Mouse (Mus musculus) stomach, embryonic 15.5 days (tissue): ENCODE measurements around the gene R3hdm2. TPM values are rescaled to one million over a fixed set of nuclear protein-coding genes. Genes with fewer than 3 reads are reported as not detected.
A peak's percentile ranks its signal among the peaks of the same experiment; 100 is the strongest.

Source experiments
- ATAC-seq: fragments of 200-750 bp; cut with Nextera tagmentation; 2 replicates; pipeline ENCODE4 v1.8.0; 2017; ENCODE audit warnings: low read depth, moderate number of reproducible peaks, moderate TSS enrichment; ENCODE audit not compliant: insufficient read depth, low FRiP score
- H3K27ac ChIP-seq: fragments of 300-500 bp; sonication (generic); 2 replicates; pipeline ENCODE4 v1.5.1; 2015; ENCODE audit warnings: mild to moderate bottlenecking, inconsistent platforms
- H3K27me3 ChIP-seq: fragments of 300-500 bp; sonication (generic); replicated peaks from 2 replicates; pipeline ENCODE4 v1.6.1; 2015; ENCODE audit warnings: inconsistent platforms
- H3K36me3 ChIP-seq: fragments of 300-500 bp; sonication (generic); 2 replicates; pipeline ENCODE4 v1.6.1; 2015; ENCODE audit warnings: inconsistent platforms
- H3K4me1 ChIP-seq: fragments of 300-500 bp; sonication (generic); 2 replicates; pipeline ENCODE4 v1.6.1; 2015; ENCODE audit warnings: inconsistent platforms
- H3K4me2 ChIP-seq: fragments of 300-500 bp; sonication (generic); 2 replicates; pipeline ENCODE4 v1.6.1; 2015; ENCODE audit warnings: mild to moderate bottlenecking, inconsistent platforms
- H3K4me3 ChIP-seq: fragments of 300-500 bp; sonication (generic); replicated peaks from 2 replicates; pipeline ENCODE4 v1.5.1; 2015; ENCODE audit warnings: inconsistent platforms
- H3K9ac ChIP-seq: fragments of 300-500 bp; sonication (generic); 2 replicates; pipeline ENCODE4 v1.6.1; 2015; ENCODE audit warnings: inconsistent platforms
- H3K9me3 ChIP-seq: fragments of 300-500 bp; sonication (generic); 2 replicates; pipeline ENCODE4 v1.6.1; 2016; ENCODE audit warnings: inconsistent platforms
- WGBS: fragments of 180-500 bp; shearing (Covaris S2); methylation state at CpG from one replicate; pipeline ENCODE4 v1.1.7; 2015; 5-methylcytosine and 5-hydroxymethylcytosine counted together
- polyA plus RNA-seq: library from polyadenylated mRNA; unstranded; fragments of >200 nt; fragmentation: Nextera tagmentation; extraction: Ambion mirVana; gene quantifications from 2 replicates; pipeline ENCODE4 v1.2.1, GENCODE M21; 2015

Gene R3hdm2
- polyA plus RNA-seq, 1 experiment from 2014 or later, result 26.5 TPM

GRCm38 (mm10) chr10:127509051-127509836 lies 129.1 kb downstream of the R3hdm2 start:
- Histone ChIP-seq H3K4me1 (peaks cover 51% of the 10 kb centered on the region), H3K9ac (no peak overlapping the region), H3K9me3 (no peaks in the 10 kb centered on the region), H3K4me3 (peak overlapping the region; percentile 39), H3K27ac (0 out of 2 replicates have a peak overlapping the region, but pooled peaks have one; percentile 16), H3K27me3 (peaks cover 64% of the 10 kb centered on the region), H3K4me2 (peak overlapping the region; percentile 83), H3K36me3 (no peaks in the 10 kb centered on the region)
- WGBS, result 1% methylated on average over 35 of the region's 35 CpGs
- peak; percentile 12 for ATAC-seq

GRCm38 (mm10) chr10:127509837-127510701 lies 129.9 kb downstream of the R3hdm2 start:
- no peak overlapping the region for H3K9ac ChIP-seq
- 25% methylated on average over 17 of the region's 17 CpGs for WGBS
- no peak for ATAC-seq
- peak overlapping the region; percentile 83 for H3K4me2 ChIP-seq
- peaks cover 69% of the 10 kb centered on the region for H3K27me3 ChIP-seq
- peaks cover 59% of the 10 kb centered on the region for H3K4me1 ChIP-seq
- no peaks in the 10 kb centered on the region for H3K36me3 ChIP-seq
- H3K27ac ChIP-seq, result peak overlapping the region; percentile 16; the same call in 1 of the 2 replicates
- no peaks in the 10 kb centered on the region for H3K9me3 ChIP-seq
- H3K4me3 ChIP-seq, result peak overlapping the region; percentile 39

GRCm38 (mm10) chr10:127510895-127511617 lies 130.9 kb downstream of the R3hdm2 start:
- Histone ChIP-seq H3K9ac (no peak overlapping the region), H3K27me3 (peaks cover 69% of the 10 kb centered on the region), H3K4me3 (no peak overlapping the region), H3K36me3 (no peaks in the 10 kb centered on the region), H3K27ac (no peak overlapping the region), H3K4me1 (peaks cover 67% of the 10 kb centered on the region), H3K9me3 (no peaks in the 10 kb centered on the region), H3K4me2 (peak overlapping the region; percentile 94)
- no peak for ATAC-seq
- WGBS, result 20% methylated on average over 11 of the region's 11 CpGs

- peaks cover 74% of the 10 kb centered on the region for H3K4me1 ChIP-seq
- no peak overlapping the region for H3K9ac ChIP-seq
- WGBS, result under 1% methylated on average over 43 of the region's 46 CpGs
- H3K9me3 ChIP-seq, result no peaks in the 10 kb centered on the region
- H3K36me3 ChIP-seq, result no peaks in the 10 kb centered on the region
- H3K4me3 ChIP-seq, result peak overlapping the region; percentile 48
- 0 out of 2 replicates have a peak overlapping the region, but pooled peaks have one; percentile 1 for H3K27ac ChIP-seq
- peaks cover 69% of the 10 kb centered on the region for H3K27me3 ChIP-seq
- ATAC-seq, result no peak
- peak overlapping the region; percentile 94 for H3K4me2 ChIP-seq
Measured at GRCm38 (mm10) chr10:127511634-127512306, 131.6 kb downstream of the R3hdm2 start.

- 4% methylated on average over 7 of the region's 7 CpGs for WGBS
- Histone ChIP-seq H3K36me3 (no peaks in the 10 kb centered on the region), H3K4me1 (peaks cover 80% of the 10 kb centered on the region), H3K4me2 (peak overlapping the region; percentile 94), H3K9me3 (no peaks in the 10 kb centered on the region), H3K4me3 (peak overlapping the region; percentile 48), H3K27me3 (peaks cover 64% of the 10 kb centered on the region), H3K9ac (no peak overlapping the region), H3K27ac (0 out of 2 replicates have a peak overlapping the region, but pooled peaks have one; percentile 1)
- ATAC-seq, result no peak
Measured at GRCm38 (mm10) chr10:127512307-127512666, 132.2 kb downstream of the R3hdm2 start.

- peak overlapping the region; percentile 94 for H3K4me2 ChIP-seq
- H3K4me1 ChIP-seq, result peaks cover 84% of the 10 kb centered on the region
- H3K4me3 ChIP-seq, result peak overlapping the region; percentile 48
- H3K27me3 ChIP-seq, result peaks cover 60% of the 10 kb centered on the region
- H3K36me3 ChIP-seq, result peaks cover under 1% of the 10 kb centered on the region; the same call in 1 of the 2 replicates
- WGBS, result 0% methylated on average over 27 of the region's 27 CpGs
- peak; percentile 47; the same call in 1 of the 2 replicates for ATAC-seq
- H3K9me3 ChIP-seq, result no peaks in the 10 kb centered on the region
- H3K9ac ChIP-seq, result peak overlapping the region; percentile 5; the same call in 1 of the 2 replicates
- H3K27ac ChIP-seq, result no peak overlapping the region
Measured at GRCm38 (mm10) chr10:127512813-127513212, 132.7 kb downstream of the R3hdm2 start.

GRCm38 (mm10) chr10:127513501-127514091 lies 133.5 kb downstream of the R3hdm2 start:
- peak; percentile 34 for ATAC-seq
- H3K36me3 ChIP-seq, result peaks cover 8% of the 10 kb centered on the region
- peak overlapping the region; percentile 94 for H3K4me2 ChIP-seq
- peaks cover 79% of the 10 kb centered on the region for H3K4me1 ChIP-seq
- peaks cover 52% of the 10 kb centered on the region for H3K27me3 ChIP-seq
- H3K4me3 ChIP-seq, result peak overlapping the region; percentile 14
- WGBS, result 3% methylated on average over 16 of the region's 16 CpGs
- no peak overlapping the region for H3K27ac ChIP-seq
- H3K9ac ChIP-seq, result peak overlapping the region; percentile 5; the same call in 1 of the 2 replicates
- no peaks in the 10 kb centered on the region for H3K9me3 ChIP-seq

- Histone ChIP-seq H3K36me3 (peaks cover 12% of the 10 kb centered on the region), H3K4me2 (peak overlapping the region; percentile 94), H3K27ac (peak overlapping the region; percentile 2; the same call in 1 of the 2 replicates), H3K9ac (no peak overlapping the region), H3K27me3 (peaks cover 50% of the 10 kb centered on the region), H3K4me1 (peaks cover 73% of the 10 kb centered on the region), H3K4me3 (peak overlapping the region; percentile 14; the same call in 1 of the 2 replicates), H3K9me3 (no peaks in the 10 kb centered on the region)
- no peak for ATAC-seq
- WGBS, result 19% methylated on average over 13 of the region's 13 CpGs
Measured at GRCm38 (mm10) chr10:127514111-127514698, 134.1 kb downstream of the R3hdm2 start.

GRCm38 (mm10) chr10:127514764-127515163 lies 134.6 kb downstream of the R3hdm2 start, which contains the start of gene Ndufa4l2:
Ndufa4l2 (plus strand) TSS chr10:127514967.
- ATAC-seq, result no peak
- no peak within 1 kb of the TSS for H3K9ac ChIP-seq
- peaks cover 67% of the 10 kb centered on the region for H3K4me1 ChIP-seq
- WGBS, result 20% methylated on average over 6 of the region's 6 CpGs
- H3K36me3 ChIP-seq, result peaks cover 18% of the 10 kb centered on the region
- H3K4me3 ChIP-seq, result peak within 1 kb of the TSS; percentile 30
- H3K4me2 ChIP-seq, result peak within 1 kb of the TSS; percentile 94
- peaks cover 44% of the 10 kb centered on the region for H3K27me3 ChIP-seq
- H3K9me3 ChIP-seq, result no peaks in the 10 kb centered on the region
- H3K27ac ChIP-seq, result peak within 1 kb of the TSS; percentile 91

GRCm38 (mm10) chr10:127515271-127515982 lies 135.3 kb downstream of the R3hdm2 start:
- no peak overlapping the region for H3K9ac ChIP-seq
- peak overlapping the region; percentile 42 for H3K4me2 ChIP-seq
- peak overlapping the region; percentile 91 for H3K27ac ChIP-seq
- peaks cover 65% of the 10 kb centered on the region for H3K4me1 ChIP-seq
- H3K36me3 ChIP-seq, result peaks cover 24% of the 10 kb centered on the region
- no peak for ATAC-seq
- no peaks in the 10 kb centered on the region for H3K9me3 ChIP-seq
- peak overlapping the region; percentile 30 for H3K4me3 ChIP-seq
- H3K27me3 ChIP-seq, result peaks cover 37% of the 10 kb centered on the region
- WGBS, result 34% methylated on average over 9 of the region's 9 CpGs
